Mouse (Mus musculus): ENCODE data around the gene Wasf1.

Wasf1 gene

GRCm38 (mm10) chr10:40881236-40881635 is 2.0 kb upstream of the Wasf1 start:
- no peak for TF ChIP-seq GATA4 (IDR thresholded peaks at IDR 0.05; ENCODE audit: insufficient replicate concordance, low read length)

DNA sequence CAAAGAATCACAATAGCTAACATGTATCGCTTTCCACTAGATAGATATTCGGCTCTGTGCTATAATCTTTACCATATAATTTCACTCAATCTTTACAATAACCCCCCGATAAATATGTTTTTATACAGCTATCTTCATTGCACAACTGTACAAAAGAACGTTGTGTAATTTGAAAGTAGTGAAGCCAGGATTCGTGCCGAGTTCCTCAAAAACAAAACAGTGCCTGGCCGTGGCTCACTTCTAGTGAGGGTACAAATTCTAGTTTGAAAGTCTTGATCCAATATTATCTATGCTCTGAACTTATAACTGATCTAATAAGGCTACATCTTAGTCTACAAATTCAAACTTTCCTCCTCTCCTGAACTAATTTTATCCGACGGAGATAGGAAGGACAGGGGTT is 942 bp upstream of the Wasf1 start:
- no peak for TF ChIP-seq GATA4 (IDR thresholded peaks at IDR 0.05; ENCODE audit: insufficient replicate concordance, low read length)

DNA sequence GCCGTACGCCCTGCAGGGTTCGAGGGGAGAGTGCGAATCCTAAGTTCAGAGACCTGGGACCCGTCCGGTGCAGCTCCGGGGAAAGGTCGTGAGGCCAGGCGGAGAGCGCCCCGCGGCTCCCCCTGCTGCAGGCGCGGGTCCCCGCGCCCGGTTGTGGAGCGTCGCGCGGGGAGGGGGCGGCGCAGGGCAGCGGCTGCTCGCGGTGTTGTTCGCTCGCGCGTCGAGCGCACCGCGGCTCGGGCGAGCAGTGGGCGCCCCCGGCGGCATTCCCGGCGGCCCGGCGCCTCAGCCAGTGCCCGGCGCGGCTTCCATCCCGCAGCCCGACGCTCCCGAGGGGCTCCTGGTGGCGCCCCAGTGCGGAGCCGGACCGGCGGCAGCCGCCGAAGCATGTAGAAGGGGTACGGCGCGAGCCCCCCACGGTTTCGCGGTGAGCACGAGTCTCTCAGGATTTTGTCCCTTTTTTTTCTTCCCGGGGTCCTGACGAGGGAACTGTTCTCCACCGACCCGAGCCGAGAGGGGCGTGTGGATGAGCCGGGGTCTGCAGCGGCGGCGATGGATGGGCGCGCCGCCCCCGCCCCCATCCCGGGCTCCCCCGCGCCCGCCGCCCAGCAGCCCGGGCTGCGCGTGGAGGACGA is 486 bp downstream of the Wasf1 start:
- no peak for TF ChIP-seq GATA4 (IDR thresholded peaks at IDR 0.05; ENCODE audit: insufficient replicate concordance, low read length)

GRCm38 (mm10) chr10:40884279-40884806 is 1.1 kb downstream of the Wasf1 start:
- no peak for TF ChIP-seq GATA4 (IDR thresholded peaks at IDR 0.05; ENCODE audit: insufficient replicate concordance, low read length)

DNA sequence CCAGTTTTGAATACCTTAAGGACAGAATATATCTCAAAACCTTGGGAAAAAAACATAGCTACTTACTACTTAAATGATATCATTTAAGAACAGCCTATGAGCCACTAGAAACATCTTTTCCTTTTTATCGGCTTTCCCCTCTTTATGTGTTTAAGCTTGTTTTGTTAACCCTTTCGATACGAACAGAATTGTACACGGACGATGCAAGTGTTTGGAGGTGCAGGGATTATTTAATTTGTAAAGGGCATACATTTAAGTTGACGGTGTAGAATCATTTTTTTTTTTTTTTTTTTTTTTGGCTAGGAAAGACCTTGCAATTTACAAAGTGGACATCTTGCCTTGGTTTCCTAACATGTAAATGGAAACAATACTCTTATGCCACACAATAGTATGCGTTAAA is 2.2 kb downstream of the Wasf1 start:
- no peak for TF ChIP-seq GATA4 (IDR thresholded peaks at IDR 0.05; ENCODE audit: insufficient replicate concordance, low read length)

- no peak for TF ChIP-seq GATA4 (IDR thresholded peaks at IDR 0.05; ENCODE audit: insufficient replicate concordance, low read length)
Measured at GRCm38 (mm10) chr10:40887316-40887715, 4.0 kb downstream of the Wasf1 start.

DNA sequence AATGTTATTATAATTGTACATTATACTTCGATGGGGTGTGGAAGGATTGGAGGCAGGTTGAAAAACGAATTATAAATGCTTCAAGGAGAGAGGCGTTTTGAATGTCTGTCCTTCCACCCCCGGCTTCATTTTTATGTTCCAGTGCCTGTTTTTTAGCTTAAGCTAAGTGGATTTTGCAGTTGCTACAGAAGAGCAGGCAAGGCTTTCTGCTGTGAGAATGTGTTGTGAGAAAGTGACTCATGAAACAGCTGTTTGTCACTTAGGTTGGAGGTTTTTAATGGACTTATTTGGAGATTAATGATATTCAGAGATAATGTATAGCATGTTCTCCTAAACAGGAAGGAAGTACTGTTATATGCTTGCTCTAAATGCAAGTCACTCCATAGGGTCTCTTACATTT is 5.9 kb downstream of the Wasf1 start:
- no peak for TF ChIP-seq GATA4 (IDR thresholded peaks at IDR 0.05; ENCODE audit: insufficient replicate concordance, low read length)

- no peak for TF ChIP-seq GATA4 (IDR thresholded peaks at IDR 0.05; ENCODE audit: insufficient replicate concordance, low read length)
Measured at GRCm38 (mm10) chr10:40895765-40896164, 12.5 kb downstream of the Wasf1 start.

- no peak for TF ChIP-seq GATA4 (IDR thresholded peaks at IDR 0.05; ENCODE audit: insufficient replicate concordance, low read length)
Measured at GRCm38 (mm10) chr10:40896656-40897055, 13.4 kb downstream of the Wasf1 start.

DNA sequence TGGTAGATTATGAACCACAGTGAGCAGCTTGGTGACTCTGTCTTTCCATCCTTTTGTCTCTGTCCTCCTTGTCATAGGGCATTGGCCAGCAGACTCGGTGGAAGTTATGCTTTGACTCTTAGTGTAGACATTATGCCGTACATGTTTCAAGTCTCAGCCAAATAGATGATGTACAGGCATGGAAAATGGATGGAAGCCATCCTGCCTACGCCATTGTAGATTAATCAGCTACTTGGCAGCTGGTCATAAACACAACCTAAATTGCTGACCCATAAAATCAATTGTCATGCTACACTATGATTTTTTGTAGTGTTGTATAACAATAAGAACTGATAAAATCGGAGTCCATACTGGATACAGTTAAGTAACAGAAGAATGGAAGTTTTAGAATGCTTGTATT is 18.5 kb downstream of the Wasf1 start:
- no peak for TF ChIP-seq GATA4 (IDR thresholded peaks at IDR 0.05; ENCODE audit: insufficient replicate concordance, low read length)

DNA sequence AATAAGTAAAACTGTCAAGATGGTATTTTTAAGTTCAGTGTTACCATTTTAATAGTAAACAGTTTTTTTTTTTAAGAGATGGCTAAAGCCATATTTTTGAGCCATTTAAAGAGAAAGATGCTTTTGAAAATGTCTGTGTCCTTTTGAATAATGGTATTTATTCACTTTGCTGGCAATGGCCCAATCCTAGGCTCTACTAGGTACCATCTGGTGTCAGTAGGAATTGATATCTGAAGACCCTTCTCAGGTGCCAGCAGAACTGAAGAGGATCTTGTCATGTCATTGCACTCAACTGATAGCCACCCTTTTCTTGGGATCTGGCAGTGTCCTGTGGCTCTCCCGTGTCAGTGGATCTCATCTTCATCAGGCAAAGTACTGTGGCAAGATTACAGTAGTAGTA is 22.9 kb downstream of the Wasf1 start:
- TF ChIP-seq GATA4 (IDR thresholded peaks at IDR 0.05; ENCODE audit: insufficient replicate concordance, low read length) = no peak

DNA sequence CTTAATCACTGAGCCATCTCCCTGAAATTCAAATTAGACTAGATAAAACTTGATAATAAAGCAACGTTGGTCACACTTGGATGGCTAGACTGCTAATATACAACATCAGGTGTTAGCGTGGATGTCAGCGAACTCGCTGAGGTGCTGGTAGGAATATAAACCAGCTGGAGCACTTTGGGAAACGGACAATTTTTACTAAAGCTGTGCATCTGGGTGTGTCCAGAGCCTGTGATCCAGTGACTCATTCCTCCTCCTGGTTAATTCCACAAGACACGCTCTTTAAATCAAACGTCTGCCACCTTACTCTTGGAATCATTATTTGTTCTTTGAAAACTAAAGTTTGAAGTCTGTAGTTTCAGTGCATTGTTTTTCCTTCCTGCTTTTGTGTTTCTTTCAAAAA is 23.5 kb downstream of the Wasf1 start:
- TF ChIP-seq GATA4 (IDR thresholded peaks at IDR 0.05; ENCODE audit: insufficient replicate concordance, low read length) = no peak

DNA sequence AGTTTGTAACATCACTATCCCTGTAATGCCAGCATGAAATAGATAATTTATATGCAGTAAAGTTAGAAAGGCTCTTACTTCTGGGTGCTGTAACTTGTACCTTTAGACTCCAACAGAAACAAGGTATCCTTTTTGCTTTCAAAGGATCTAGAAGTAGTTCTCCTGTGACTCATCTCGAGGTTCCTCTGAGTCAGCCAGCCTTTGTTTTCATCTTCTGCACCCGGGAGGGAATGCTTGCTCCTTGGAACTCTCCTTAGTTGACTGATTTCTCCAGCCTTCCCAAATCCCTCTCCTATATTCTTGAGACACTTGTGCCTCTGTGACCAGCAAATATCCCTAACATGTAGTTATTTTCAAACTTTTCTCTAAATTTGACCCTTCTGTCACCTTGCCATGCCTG is 25.3 kb downstream of the Wasf1 start:
- TF ChIP-seq GATA4 (IDR thresholded peaks at IDR 0.05; ENCODE audit: insufficient replicate concordance, low read length) = no peak

DNA sequence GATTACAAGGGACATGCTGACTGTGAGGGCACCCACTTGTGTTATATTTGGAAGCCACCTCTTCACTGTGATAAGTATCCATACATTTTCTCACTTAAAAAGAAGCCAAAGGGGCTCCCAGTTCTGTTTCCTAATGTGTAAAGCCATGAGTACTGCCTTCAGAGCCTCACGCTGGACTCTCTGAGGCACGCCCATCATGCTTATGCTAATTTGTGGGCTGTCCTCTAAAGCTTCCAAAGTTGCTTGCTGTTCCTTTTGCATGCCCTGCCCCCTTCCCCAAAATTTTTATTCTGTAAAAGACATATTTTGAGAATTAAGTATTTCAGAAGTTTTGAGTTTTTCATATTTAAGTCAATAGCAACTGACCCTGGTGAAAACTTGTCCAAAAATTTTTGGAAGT is 27.5 kb downstream of the Wasf1 start:
- TF ChIP-seq GATA4 (IDR thresholded peaks at IDR 0.05; ENCODE audit: insufficient replicate concordance, low read length) = no peak

DNA sequence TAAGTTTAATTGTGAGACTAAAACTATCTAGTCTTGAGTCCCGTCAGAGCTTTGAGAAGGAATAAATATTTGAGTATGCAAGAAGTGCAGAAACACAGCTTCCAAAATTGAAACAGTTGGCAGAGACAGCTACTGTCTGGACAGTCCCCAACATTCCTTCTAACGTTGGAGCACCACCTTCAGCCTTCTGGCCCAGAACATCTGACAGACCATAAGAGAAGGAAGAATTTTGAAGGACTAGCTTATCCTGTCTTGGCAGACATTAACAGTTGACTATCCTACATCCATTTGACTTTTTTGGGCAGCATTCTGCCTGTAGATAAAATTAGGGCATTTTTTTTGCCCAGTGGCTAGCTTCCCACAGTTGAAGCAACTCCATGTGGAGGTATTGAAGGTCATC is 32.0 kb downstream of the Wasf1 start:
- no peak for TF ChIP-seq GATA4 (IDR thresholded peaks at IDR 0.05; ENCODE audit: insufficient replicate concordance, low read length)

GRCm38 (mm10) chr10:40918669-40919440 is 35.6 kb downstream of the Wasf1 start:
- no peak for TF ChIP-seq GATA4 (IDR thresholded peaks at IDR 0.05; ENCODE audit: insufficient replicate concordance, low read length)

All from liver, adult (tissue).